In genomic region chr1:75384470-75385141, GRCm38 (mm10) we compare ENCODE assay signal across 14 mouse cellular contexts. TPM values are rescaled to one million over a fixed set of nuclear protein-coding genes. Genes with fewer than 3 reads are reported as not detected.
DNase-seq lines count a peak whose midpoint lies in the region; ATAC-seq and TF ChIP-seq lines count a peak whose summit lies in the region.
"Had no signal": no experiment of that assay in that cellular context is flagged by ENCODE, and none has a peak within 500 bp of the region (broad histone marks: within the 10 kb centered on the region; RNA-seq: fewer than 3 reads in every experiment).

No protein-coding gene starts in this region.

- no peak for DNase-seq in kidney, postnatal 0 days (ENCODE audit: low spot score)
- DNase-seq in kidney, adult 2 months = no peak
- no peak for DNase-seq in embryonic facial prominence, embryonic 10.5 days (ENCODE audit: low spot score)
- no peak for DNase-seq in thymus, adult 18-20 months
- DNase-seq: adrenal gland, postnatal 10 days; heart, adult 11 months; kidney, adult 8-10 months; lung, postnatal 36 days had no signal

- peaks cover 33% of the 10 kb centered on the region for H3K27me3 ChIP-seq in forebrain, embryonic 15.5 days
- peaks cover 75% of the 10 kb centered on the region for H3K27me3 ChIP-seq in forebrain, embryonic 13.5 days
- no peaks in the 10 kb centered on the region for H3K27me3 ChIP-seq in kidney, postnatal 0 days (ENCODE audit: insufficient read depth, low read length)
- H3K27me3 ChIP-seq in kidney, adult 2 months (replicated peaks; ENCODE audit: control insufficient read depth, insufficient read depth, low read length) = no peaks in the 10 kb centered on the region; the same call in 1 of the 2 replicates
- H3K27me3 ChIP-seq in embryonic facial prominence, embryonic 10.5 days (replicated peaks; ENCODE audit: low read depth, poor library complexity, severe bottlenecking) = peaks cover 85% of the 10 kb centered on the region
- peaks cover 31% of the 10 kb centered on the region for H3K27me3 ChIP-seq in midbrain, embryonic 15.5 days (replicated peaks)
- H3K27me3 ChIP-seq in liver, embryonic 12.5 days (replicated peaks) = peaks cover 99% of the 10 kb centered on the region

- peaks cover 52% of the 10 kb centered on the region for H3K4me1 ChIP-seq in forebrain, embryonic 15.5 days
- peaks cover 53% of the 10 kb centered on the region for H3K4me1 ChIP-seq in forebrain, embryonic 13.5 days
- H3K4me1 ChIP-seq in kidney, postnatal 0 days (replicated peaks; ENCODE audit: insufficient read depth, low read length) = peaks cover 22% of the 10 kb centered on the region
- no peaks in the 10 kb centered on the region; the same call in 1 of the 2 replicates for H3K4me1 ChIP-seq in kidney, adult 2 months (ENCODE audit: control insufficient read depth, insufficient read depth, low read length)
- H3K4me1 ChIP-seq in embryonic facial prominence, embryonic 10.5 days = peaks cover 96% of the 10 kb centered on the region
- H3K4me1 ChIP-seq in midbrain, embryonic 15.5 days = peaks cover 75% of the 10 kb centered on the region
- H3K4me1 ChIP-seq in liver, embryonic 12.5 days = peaks cover 19% of the 10 kb centered on the region

- no peaks in the 10 kb centered on the region for H3K36me3 ChIP-seq in forebrain, embryonic 15.5 days
- H3K36me3 ChIP-seq in forebrain, embryonic 13.5 days (ENCODE audit: poor library complexity, severe bottlenecking) = no peaks in the 10 kb centered on the region
- no peaks in the 10 kb centered on the region for H3K36me3 ChIP-seq in kidney, postnatal 0 days (ENCODE audit: insufficient read depth, low read length)
- H3K36me3 ChIP-seq in kidney, adult 2 months (ENCODE audit: control insufficient read depth, insufficient read depth, low read length) = no peaks in the 10 kb centered on the region
- peaks cover 18% of the 10 kb centered on the region for H3K36me3 ChIP-seq in embryonic facial prominence, embryonic 10.5 days (replicated peaks)
- no peaks in the 10 kb centered on the region for H3K36me3 ChIP-seq in midbrain, embryonic 15.5 days (replicated peaks)
- no peaks in the 10 kb centered on the region for H3K36me3 ChIP-seq in liver, embryonic 12.5 days

- ATAC-seq in forebrain, embryonic 15.5 days (replicated peaks) = no peak
- ATAC-seq in forebrain, embryonic 13.5 days = no peak
- ATAC-seq in kidney, postnatal 0 days (replicated peaks; ENCODE audit: low FRiP score, low read depth) = no peak
- ATAC-seq in midbrain, embryonic 15.5 days (replicated peaks) = no peak
- no peak for ATAC-seq in liver, embryonic 12.5 days

- H3K4me3 ChIP-seq in forebrain, embryonic 15.5 days = no peak overlapping the region
- no peak overlapping the region for H3K4me3 ChIP-seq in forebrain, embryonic 13.5 days
- no peak overlapping the region for H3K4me3 ChIP-seq in kidney, postnatal 0 days (replicated peaks; ENCODE audit: low read depth, low read length)
- H3K4me3 ChIP-seq in kidney, adult 2 months (ENCODE audit: insufficient read depth, low read depth, low read length) = no peak overlapping the region
- peak overlapping the region; percentile 25; the same call in 1 of the 2 replicates for H3K4me3 ChIP-seq in embryonic facial prominence, embryonic 10.5 days
- no peak overlapping the region for H3K4me3 ChIP-seq in midbrain, embryonic 15.5 days
- no peak overlapping the region for H3K4me3 ChIP-seq in liver, embryonic 12.5 days
- H3K4me3 ChIP-seq: erythroblast, embryonic 14.5 days had no signal

- H3K9me3 ChIP-seq in forebrain, embryonic 15.5 days = no peaks in the 10 kb centered on the region
- H3K9me3 ChIP-seq in forebrain, embryonic 13.5 days (replicated peaks) = no peaks in the 10 kb centered on the region
- H3K9me3 ChIP-seq in kidney, postnatal 0 days (replicated peaks; ENCODE audit: low read length) = no peaks in the 10 kb centered on the region
- no peaks in the 10 kb centered on the region for H3K9me3 ChIP-seq in embryonic facial prominence, embryonic 10.5 days
- H3K9me3 ChIP-seq in midbrain, embryonic 15.5 days = no peaks in the 10 kb centered on the region
- H3K9me3 ChIP-seq in liver, embryonic 12.5 days (replicated peaks) = no peaks in the 10 kb centered on the region

- H3K4me2 ChIP-seq in forebrain, embryonic 15.5 days (replicated peaks) = 0 out of 2 replicates have a peak overlapping the region, but pooled peaks have one; percentile 21
- H3K4me2 ChIP-seq in forebrain, embryonic 13.5 days = no peak overlapping the region
- peak overlapping the region; percentile 11; the same call in 1 of the 2 replicates for H3K4me2 ChIP-seq in kidney, postnatal 0 days (ENCODE audit: low read length)
- peak overlapping the region; percentile 37; the same call in 1 of the 2 replicates for H3K4me2 ChIP-seq in midbrain, embryonic 15.5 days
- H3K4me2 ChIP-seq in liver, embryonic 12.5 days = no peak overlapping the region
- H3K4me2 ChIP-seq: liver, embryonic 11.5 days had no signal

- no peak overlapping the region for H3K9ac ChIP-seq in forebrain, embryonic 15.5 days (replicated peaks)
- no peak overlapping the region for H3K9ac ChIP-seq in forebrain, embryonic 13.5 days
- no peak overlapping the region for H3K9ac ChIP-seq in kidney, postnatal 0 days (ENCODE audit: low read depth, low read length)
- no peak overlapping the region for H3K9ac ChIP-seq in midbrain, embryonic 15.5 days
- H3K9ac ChIP-seq in liver, embryonic 12.5 days = no peak overlapping the region

- H3K27ac ChIP-seq in forebrain, embryonic 15.5 days (replicated peaks) = no peak overlapping the region
- H3K27ac ChIP-seq in forebrain, embryonic 13.5 days = no peak overlapping the region
- H3K27ac ChIP-seq in kidney, postnatal 0 days = no peak overlapping the region
- H3K27ac ChIP-seq in kidney, adult 2 months (ENCODE audit: insufficient read depth, low read depth, low read length) = no peak overlapping the region
- H3K27ac ChIP-seq in embryonic facial prominence, embryonic 10.5 days (replicated peaks) = no peak overlapping the region; the same call in 1 of the 2 replicates
- H3K27ac ChIP-seq in midbrain, embryonic 15.5 days = no peak overlapping the region
- H3K27ac ChIP-seq in liver, embryonic 12.5 days = no peak overlapping the region

- 87% methylated on average over 27 of the region's 27 CpGs for WGBS in forebrain, embryonic 15.5 days
- 87% methylated on average over 23 of the region's 27 CpGs for WGBS in forebrain, embryonic 13.5 days
- WGBS in kidney, postnatal 0 days = 72% methylated on average over 24 of the region's 27 CpGs
- WGBS in kidney, adult 2 months = 69% methylated on average over 27 of the region's 27 CpGs
- WGBS in embryonic facial prominence, embryonic 10.5 days = 87% methylated on average over 27 of the region's 27 CpGs
- 84% methylated on average over 27 of the region's 27 CpGs for WGBS in midbrain, embryonic 15.5 days
- 75% methylated on average over 27 of the region's 27 CpGs for WGBS in liver, embryonic 12.5 days (ENCODE audit: insufficient replicate concordance)

- no peak for TF ChIP-seq POLR2A in kidney, adult 2 months (IDR thresholded peaks at IDR 0.05; ENCODE audit: low read depth, low read length)

- no peak for TF ChIP-seq CTCF in kidney, postnatal 0 days (IDR thresholded peaks at IDR 0.05; ENCODE audit: low read depth)
- TF ChIP-seq CTCF in kidney, adult 2 months (conservative IDR thresholded peaks at IDR 0.05; ENCODE audit: insufficient read depth, insufficient read length, low read depth, low read length) = no peak

RNA-seq across cellular contexts. Expression of gene Speg, which starts 9.5 kb away (rescaled TPM):
- 9.9 and 11.4 TPM in 2 replicates for polyA plus RNA-seq in forebrain, embryonic 15.5 days (2015; fragmentation: Nextera tagmentation; extraction: Ambion mirVana)
- 7.6 and 9.0 TPM in 2 replicates for polyA plus RNA-seq in forebrain, embryonic 13.5 days (2015; fragmentation: Nextera tagmentation; extraction: Ambion mirVana)
- polyA plus RNA-seq in kidney, postnatal 0 days (2015; fragmentation: Nextera tagmentation; extraction: Ambion mirVana) = 40.1 and 44.3 TPM in 2 replicates
- polyA plus RNA-seq in kidney, adult 2 months (2012; rRNA removed) = 34.6 and 43.9 TPM in 2 replicates
- polyA plus RNA-seq in embryonic facial prominence, embryonic 10.5 days (2016; fragmentation: Nextera tagmentation; extraction: Ambion mirVana) = 30.2 and 30.6 TPM in 2 replicates
- polyA plus RNA-seq in midbrain, embryonic 15.5 days (2015; fragmentation: Nextera tagmentation; extraction: Ambion mirVana) = 20.8 and 21.3 TPM in 2 replicates
- polyA plus RNA-seq in liver, embryonic 12.5 days (2016; fragmentation: Nextera tagmentation; extraction: Ambion mirVana) = 11.4 and 14.3 TPM in 2 replicates

RNA-seq across cellular contexts. Expression of gene Des, which starts 24.5 kb away (rescaled TPM):
- polyA plus RNA-seq in forebrain, embryonic 15.5 days (2015; fragmentation: Nextera tagmentation; extraction: Ambion mirVana) = 1.0 and 1.2 TPM in 2 replicates
- polyA plus RNA-seq in forebrain, embryonic 13.5 days (2015; fragmentation: Nextera tagmentation; extraction: Ambion mirVana) = 0.81 and 1.1 TPM in 2 replicates
- polyA plus RNA-seq in kidney, postnatal 0 days (2015; fragmentation: Nextera tagmentation; extraction: Ambion mirVana) = 18.6 and 19.1 TPM in 2 replicates
- polyA plus RNA-seq in kidney, adult 2 months (2012; rRNA removed) = 17.0 and 32.1 TPM in 2 replicates
- 10.4 and 15.6 TPM in 2 replicates for polyA plus RNA-seq in embryonic facial prominence, embryonic 10.5 days (2016; fragmentation: Nextera tagmentation; extraction: Ambion mirVana)
- polyA plus RNA-seq in midbrain, embryonic 15.5 days (2015; fragmentation: Nextera tagmentation; extraction: Ambion mirVana) = 1.5 and 2.0 TPM in 2 replicates
- polyA plus RNA-seq in liver, embryonic 12.5 days (2016; fragmentation: Nextera tagmentation; extraction: Ambion mirVana) = 6.9 and 7.4 TPM in 2 replicates

RNA-seq across cellular contexts. Expression of gene Gmppa, which starts 51.1 kb away (rescaled TPM):
- 62.3 and 77.8 TPM in 2 replicates for polyA plus RNA-seq in forebrain, embryonic 15.5 days (2015; fragmentation: Nextera tagmentation; extraction: Ambion mirVana)
- 53.7 and 62.7 TPM in 2 replicates for polyA plus RNA-seq in forebrain, embryonic 13.5 days (2015; fragmentation: Nextera tagmentation; extraction: Ambion mirVana)
- polyA plus RNA-seq in kidney, postnatal 0 days (2015; fragmentation: Nextera tagmentation; extraction: Ambion mirVana) = 69.5 and 72.5 TPM in 2 replicates
- 82.4 and 95.0 TPM in 2 replicates for polyA plus RNA-seq in kidney, adult 2 months (2012; rRNA removed)
- polyA plus RNA-seq in embryonic facial prominence, embryonic 10.5 days (2016; fragmentation: Nextera tagmentation; extraction: Ambion mirVana) = 57.1 and 61.3 TPM in 2 replicates
- 86.1 and 98.7 TPM in 2 replicates for polyA plus RNA-seq in midbrain, embryonic 15.5 days (2015; fragmentation: Nextera tagmentation; extraction: Ambion mirVana)
- polyA plus RNA-seq in liver, embryonic 12.5 days (2016; fragmentation: Nextera tagmentation; extraction: Ambion mirVana) = 44.0 and 47.9 TPM in 2 replicates

Comparison
In these comparisons a context has a peak if more than half of its experiments do, and no peak if none do; other contexts are left out.
1. H3K4me2 ChIP-seq: peak in forebrain, embryonic 15.5 days (single experiment), kidney, postnatal 0 days (single experiment) and midbrain, embryonic 15.5 days (single experiment); none in forebrain, embryonic 13.5 days (single experiment) and liver, embryonic 12.5 days (single experiment).